Mouse (Mus musculus): ENCODE measurements around the gene Pja2. TPM values are rescaled to one million over a fixed set of nuclear protein-coding genes. Genes with fewer than 3 reads are reported as not detected.
"Not testable (repeated sequence)": the region's sequence is repeated elsewhere in the genome, so short reads cannot be mapped to it uniquely, and the experiment has no call there.

The Pja2 gene
- polyA plus RNA-seq, 1 experiment from 2014 or later, result 51.3 TPM

DNA sequence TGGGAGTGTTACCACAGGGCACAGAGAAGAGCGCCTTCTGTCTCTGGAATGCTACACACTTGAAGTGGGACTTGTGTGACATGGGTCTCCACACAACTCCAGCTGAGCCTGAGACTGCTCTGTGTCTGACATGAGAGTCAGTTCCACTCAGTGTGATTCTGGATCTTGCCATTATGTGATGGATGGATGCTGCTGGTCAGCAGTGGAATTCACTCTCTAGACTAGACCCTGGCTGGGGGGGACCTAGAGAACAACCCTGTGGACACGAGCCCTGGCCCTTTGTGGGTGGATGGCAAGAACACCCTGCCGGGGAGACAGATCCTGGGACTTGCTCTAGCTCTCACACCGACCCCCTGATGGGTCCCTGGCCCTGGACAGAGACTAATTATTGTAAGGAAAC, 56.5 kb downstream of the Pja2 start:
- Histone ChIP-seq H3K27me3 (ENCODE audit: poor library complexity, severe bottlenecking) (no peaks in the 10 kb centered on the region), H3K9me3 (no peaks in the 10 kb centered on the region), H3K4me3 (no peak overlapping the region), H3K4me1 (no peaks in the 10 kb centered on the region), H3K27ac (no peak overlapping the region), H3K36me3 (replicated peaks) (peaks cover 19% of the 10 kb centered on the region)
- no peak for DNase-seq (ENCODE audit: extremely low spot score, low spot score)
- 91% methylated on average over 4 of the region's 4 CpGs for WGBS

DNA sequence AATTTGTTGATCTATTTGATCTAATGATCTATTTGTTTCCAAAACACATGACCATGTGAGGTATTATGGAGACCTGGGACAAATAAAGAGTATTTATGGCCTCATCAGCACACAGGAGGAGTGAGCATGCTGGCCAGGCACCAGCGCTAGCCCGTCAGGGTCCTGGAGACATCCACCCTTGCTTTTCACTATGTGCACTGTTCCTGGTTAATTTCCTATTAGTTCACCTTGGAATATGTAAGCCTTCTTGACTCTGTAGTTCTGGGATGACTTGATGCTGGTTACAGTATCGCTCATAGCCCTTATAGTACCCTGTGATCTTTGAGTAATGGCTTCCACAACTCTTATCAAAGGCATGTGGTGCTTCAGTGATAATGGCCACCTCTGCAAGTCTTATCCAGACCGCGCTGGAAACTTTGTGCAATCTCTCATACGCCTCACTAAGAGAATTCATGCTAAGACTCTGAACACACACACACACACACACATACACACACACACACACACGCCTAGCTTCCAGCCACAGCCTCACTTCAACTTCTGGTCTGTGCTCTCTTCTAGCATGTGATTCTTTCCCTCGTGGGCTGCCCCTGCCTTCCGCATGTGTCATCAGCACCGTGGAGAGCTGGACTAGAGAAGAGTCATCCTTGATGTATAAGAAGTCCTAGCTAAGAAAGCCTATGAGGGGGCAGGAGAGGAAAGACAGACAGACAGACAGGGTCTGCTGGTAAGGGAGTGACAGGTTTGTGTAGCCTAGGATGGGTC, 57.2 kb downstream of the Pja2 start:
- H3K9me3 ChIP-seq, result no peaks in the 10 kb centered on the region
- no peak for DNase-seq (ENCODE audit: extremely low spot score, low spot score)
- H3K27me3 ChIP-seq (ENCODE audit: poor library complexity, severe bottlenecking), result no peaks in the 10 kb centered on the region
- H3K36me3 ChIP-seq (replicated peaks), result peaks cover 13% of the 10 kb centered on the region
- 96% methylated on average over 10 of the region's 10 CpGs for WGBS
- no peak overlapping the region for H3K27ac ChIP-seq
- no peaks in the 10 kb centered on the region for H3K4me1 ChIP-seq
- no peak overlapping the region for H3K4me3 ChIP-seq

- DNase-seq (ENCODE audit: extremely low spot score, low spot score), result no peak
- H3K4me1 ChIP-seq, result no peaks in the 10 kb centered on the region
- WGBS, result 84% methylated on average over 1 of the region's 1 CpGs
Observed at GRCm38 (mm10) chr17:64260571-64260970, 71.1 kb downstream of the Pja2 start.

GRCm38 (mm10) chr17:64248246-64248645, 83.5 kb downstream of the Pja2 start:
- Histone ChIP-seq H3K36me3 (replicated peaks) (no peaks in the 10 kb centered on the region), H3K9me3 (no peaks in the 10 kb centered on the region), H3K27me3 (ENCODE audit: poor library complexity, severe bottlenecking) (no peaks in the 10 kb centered on the region), H3K4me1 (peaks cover 8% of the 10 kb centered on the region; the same call in 1 of the 2 replicates), H3K27ac (no peak overlapping the region), H3K4me3 (no peak overlapping the region)
- 56% methylated on average over 3 of the region's 3 CpGs for WGBS
- DNase-seq (ENCODE audit: extremely low spot score, low spot score), result no peak

More at GRCm38 (mm10) chr17:64260571-64260970, 71.1 kb downstream of the Pja2 start:
- Histone ChIP-seq H3K36me3 (replicated peaks) (no peaks in the 10 kb centered on the region), H3K27me3 (ENCODE audit: poor library complexity, severe bottlenecking) (no peaks in the 10 kb centered on the region), H3K9me3 (no peaks in the 10 kb centered on the region), H3K4me3 (no peak overlapping the region), H3K27ac (no peak overlapping the region)

- H3K36me3 ChIP-seq (replicated peaks), result no peaks in the 10 kb centered on the region
- peaks cover 6% of the 10 kb centered on the region; the same call in 1 of the 2 replicates for H3K4me1 ChIP-seq
- H3K4me3 ChIP-seq, result no peak overlapping the region
- no peak for DNase-seq (ENCODE audit: extremely low spot score, low spot score)
- 78% methylated on average over 12 of the region's 12 CpGs for WGBS
- no peaks in the 10 kb centered on the region for H3K27me3 ChIP-seq (ENCODE audit: poor library complexity, severe bottlenecking)
- H3K27ac ChIP-seq, result no peak overlapping the region; the same call in 1 of the 2 replicates
- no peaks in the 10 kb centered on the region for H3K9me3 ChIP-seq
Observed at GRCm38 (mm10) chr17:64242898-64243297, 88.8 kb downstream of the Pja2 start.

DNA sequence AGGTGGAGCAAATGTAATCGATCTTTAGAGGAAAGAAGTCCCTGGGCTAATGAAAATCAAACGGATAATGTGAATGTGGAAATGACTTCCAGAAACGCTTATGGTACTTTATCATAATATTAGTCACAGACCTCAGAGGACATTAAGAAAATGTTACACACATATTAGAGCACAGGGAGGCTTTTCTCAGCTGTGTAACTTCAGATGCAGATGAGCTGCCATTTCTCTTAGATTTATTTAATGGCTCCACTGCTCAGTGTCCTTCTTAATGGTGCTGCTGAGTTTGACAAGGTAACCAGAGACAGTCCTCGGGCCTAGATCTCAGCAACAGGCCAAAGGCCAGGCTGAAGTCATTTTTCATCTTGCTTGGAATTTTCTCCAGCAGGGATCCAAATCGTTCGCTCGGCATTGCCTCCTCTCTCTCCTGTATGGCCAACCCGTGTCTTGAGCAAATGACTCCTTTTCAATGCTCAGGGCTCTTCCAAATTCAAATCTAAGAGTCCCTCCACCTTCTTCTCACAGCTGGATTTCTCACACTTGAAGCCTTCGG, 89.3 kb downstream of the Pja2 start:
- 81% methylated on average over 9 of the region's 9 CpGs for WGBS
- H3K4me3 ChIP-seq, result no peak overlapping the region
- peaks cover 6% of the 10 kb centered on the region; the same call in 1 of the 2 replicates for H3K4me1 ChIP-seq
- H3K27ac ChIP-seq, result no peak overlapping the region
- H3K27me3 ChIP-seq (ENCODE audit: poor library complexity, severe bottlenecking), result no peaks in the 10 kb centered on the region
- no peaks in the 10 kb centered on the region for H3K9me3 ChIP-seq
- no peaks in the 10 kb centered on the region for H3K36me3 ChIP-seq (replicated peaks)
- DNase-seq (ENCODE audit: extremely low spot score, low spot score), result no peak

DNA sequence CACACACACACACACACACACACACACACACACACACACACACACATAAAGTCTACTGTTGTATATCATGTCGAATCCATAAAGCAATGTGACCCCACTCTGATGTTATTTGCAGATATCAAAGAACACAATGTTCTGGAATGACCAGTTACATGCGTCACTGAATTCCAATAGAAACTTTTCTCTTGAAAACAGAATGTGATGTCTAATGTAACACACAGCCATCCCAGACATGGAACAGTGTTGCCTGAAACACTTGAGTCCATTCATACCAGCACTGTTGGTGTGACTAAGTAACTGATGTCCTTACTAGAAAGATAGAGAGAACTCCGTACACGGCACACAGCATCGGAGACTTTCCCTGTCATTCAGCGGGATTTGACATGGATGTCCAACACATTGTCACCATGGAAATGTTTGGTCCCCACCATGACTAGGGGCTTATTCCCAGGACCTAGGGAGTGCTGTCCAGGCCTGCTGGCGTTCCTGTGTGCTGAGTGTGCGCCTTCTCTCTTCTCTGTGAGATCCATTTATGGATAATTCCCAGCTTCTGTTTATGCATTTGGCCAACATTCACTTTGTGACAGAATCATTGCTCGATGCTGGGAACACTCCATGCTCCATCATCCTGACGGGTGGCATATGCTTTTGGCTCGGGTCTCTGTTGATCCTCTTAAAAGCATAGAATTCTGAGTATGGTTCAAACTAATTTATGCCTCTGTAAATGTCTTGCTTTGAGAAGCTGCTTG, 90.0 kb downstream of the Pja2 start:
- Histone ChIP-seq H3K36me3 (replicated peaks) (no peaks in the 10 kb centered on the region), H3K4me1 (peaks cover 6% of the 10 kb centered on the region; the same call in 1 of the 2 replicates), H3K27me3 (ENCODE audit: poor library complexity, severe bottlenecking) (no peaks in the 10 kb centered on the region), H3K4me3 (no peak overlapping the region), H3K9me3 (no peaks in the 10 kb centered on the region), H3K27ac (no peak overlapping the region)
- DNase-seq (ENCODE audit: extremely low spot score, low spot score), result no peak
- WGBS, result 90% methylated on average over 11 of the region's 11 CpGs

GRCm38 (mm10) chr17:64232134-64232533, 99.6 kb downstream of the Pja2 start:
- no peaks in the 10 kb centered on the region for H3K36me3 ChIP-seq (replicated peaks)
- WGBS, result 88% methylated on average over 4 of the region's 4 CpGs
- no peak for DNase-seq (ENCODE audit: extremely low spot score, low spot score)
- no peaks in the 10 kb centered on the region for H3K4me1 ChIP-seq
- H3K4me3 ChIP-seq, result no peak overlapping the region
- no peaks in the 10 kb centered on the region for H3K9me3 ChIP-seq
- no peak overlapping the region for H3K27ac ChIP-seq
- H3K27me3 ChIP-seq (ENCODE audit: poor library complexity, severe bottlenecking), result no peaks in the 10 kb centered on the region

DNA sequence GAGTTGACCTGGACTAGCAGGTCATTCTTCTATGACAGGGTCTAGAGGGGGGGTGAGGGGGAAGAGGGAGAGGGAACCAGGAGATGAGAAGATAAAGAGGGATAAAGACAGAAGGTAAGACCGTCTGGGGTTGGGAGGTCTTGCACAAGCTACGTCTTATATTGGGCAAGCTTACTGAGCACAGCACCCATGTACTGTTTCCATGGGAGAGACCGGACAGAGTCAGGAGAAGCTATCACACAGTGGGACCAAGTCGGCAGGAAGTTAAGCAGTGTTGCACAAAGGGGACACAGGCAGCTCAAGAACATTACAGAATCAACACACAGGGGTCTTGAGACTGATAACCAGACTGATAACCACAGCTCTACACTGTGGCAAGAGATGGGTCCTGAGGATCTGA, 100.1 kb downstream of the Pja2 start:
- H3K36me3 ChIP-seq (replicated peaks); H3K4me1 ChIP-seq; H3K27me3 ChIP-seq (ENCODE audit: poor library complexity, severe bottlenecking); H3K4me3 ChIP-seq; H3K27ac ChIP-seq; DNase-seq (ENCODE audit: extremely low spot score, low spot score); H3K9me3 ChIP-seq: not testable (repeated sequence)
- WGBS, result 96% methylated on average over 4 of the region's 4 CpGs

- no peaks in the 10 kb centered on the region for H3K36me3 ChIP-seq (replicated peaks)
- H3K4me1 ChIP-seq, result no peaks in the 10 kb centered on the region
- no peak overlapping the region for H3K27ac ChIP-seq
- no peaks in the 10 kb centered on the region for H3K27me3 ChIP-seq (ENCODE audit: poor library complexity, severe bottlenecking)
- H3K9me3 ChIP-seq, result no peaks in the 10 kb centered on the region
- DNase-seq (ENCODE audit: extremely low spot score, low spot score), result no peak
- no peak overlapping the region for H3K4me3 ChIP-seq
- 78% methylated on average over 8 of the region's 8 CpGs for WGBS
Observed at GRCm38 (mm10) chr17:64231172-64231571, 100.5 kb downstream of the Pja2 start.
